Mouse (Mus musculus) ES-E14 (cell line): Measurements from ENCODE around the gene Tmem245. TPM values are rescaled to one million over a fixed set of nuclear protein-coding genes. Genes with fewer than 3 reads are reported as not detected.

Experiments
- DNase-seq: peaks from one replicate; pipeline ENCODE4 v3.0.0-alpha.2; 2013; ENCODE audit warnings: low read depth, low spot score
- H3K27ac ChIP-seq: 2 replicates; pipeline ENCODE4 v1.5.1; 2012; ENCODE audit warnings: low read depth, mild to moderate bottlenecking, low read length, moderate library complexity, mixed read lengths; ENCODE audit not compliant: poor library complexity, insufficient read depth, severe bottlenecking
- H3K36me3 ChIP-seq: 2 replicates; pipeline ENCODE4 v1.6.1; 2012; ENCODE audit warnings: mild to moderate bottlenecking, low read length, moderate library complexity, mixed read lengths; ENCODE audit not compliant: control insufficient read depth, poor library complexity, insufficient read depth, severe bottlenecking
- H3K4me1 ChIP-seq, 2 experiments: fragments of 150-350 bp in 1 of 2; sonication (generic) in 1 of 2; 2 replicates each; pipeline ENCODE4 v1.6.1; 2012; ENCODE audit warnings: low read length in 2 of 2, mild to moderate bottlenecking in 1 of 2, mixed read lengths in 1 of 2; ENCODE audit not compliant: control insufficient read depth in 2 of 2, insufficient read depth in 2 of 2, poor library complexity in 1 of 2
- H3K4me3 ChIP-seq, 2 experiments: fragments of 150-350 bp in 1 of 2; sonication (generic) in 1 of 2; 2 replicates each; pipeline ENCODE4 v1.5.1; 2012; ENCODE audit warnings: low read length in 2 of 2, low read depth in 1 of 2, mild to moderate bottlenecking in 1 of 2, mixed read lengths in 1 of 2; ENCODE audit not compliant: insufficient read depth in 1 of 2, poor library complexity in 1 of 2, severe bottlenecking in 1 of 2
- H3K9ac ChIP-seq: 2 replicates; pipeline ENCODE4 v1.6.1; 2012; ENCODE audit warnings: low read depth, mild to moderate bottlenecking, low read length, mixed read lengths; ENCODE audit not compliant: poor library complexity, insufficient read depth, severe bottlenecking
- H3K9me3 ChIP-seq: fragments of 150-350 bp; sonication (generic); 2 replicates; pipeline ENCODE4 v1.6.1; 2012; ENCODE audit warnings: low read depth, mild to moderate bottlenecking, low read length; ENCODE audit not compliant: control insufficient read depth, insufficient read depth
- CHD2 ChIP-seq: IDR thresholded peaks from 2 replicates; pipeline ENCODE4 v1.6.1; 2014; ENCODE audit warnings: mild to moderate bottlenecking, low read depth, low read length, inconsistent platforms
- HCFC1 ChIP-seq: IDR thresholded peaks from 2 replicates; pipeline ENCODE4 v1.6.1; 2012; ENCODE audit warnings: low read length, inconsistent platforms, borderline replicate concordance; ENCODE audit not compliant: insufficient read depth
- MAFK ChIP-seq: IDR thresholded peaks from 2 replicates; pipeline ENCODE4 v1.6.1; 2014; ENCODE audit warnings: mild to moderate bottlenecking, low read depth, low read length, inconsistent platforms; ENCODE audit not compliant: insufficient read depth
- ZC3H11A ChIP-seq: IDR thresholded peaks from 2 replicates; pipeline ENCODE4 v1.6.1; 2012; ENCODE audit warnings: low read depth, mild to moderate bottlenecking, inconsistent platforms, low read length, borderline replicate concordance
- ZNF384 ChIP-seq: IDR thresholded peaks from 2 replicates; pipeline ENCODE4 v1.6.1; 2012; ENCODE audit warnings: low read depth, low read length, inconsistent platforms
- in situ Hi-C, 2 experiments: fragments of 600-800 bp; cut with MboI; formaldehyde crosslinking; loops; one replicate each; pipeline ENCODE4 v1.15.1; 2025; ENCODE audit warnings: low sequenced_read_pairs in 2 of 2, inconsistent platforms in 1 of 2; ENCODE audit not compliant: unreplicated experiment in 2 of 2
- total RNA-seq: library from RNA; depleted of rRNA; stranded (reverse); fragments of 300-350 nt; gene quantifications from 2 replicates; pipeline ENCODE4 v1.2.3, GENCODE M21; 2012

The Tmem245 gene
- total RNA-seq, 1 experiment, result 54.9 TPM

DNA sequence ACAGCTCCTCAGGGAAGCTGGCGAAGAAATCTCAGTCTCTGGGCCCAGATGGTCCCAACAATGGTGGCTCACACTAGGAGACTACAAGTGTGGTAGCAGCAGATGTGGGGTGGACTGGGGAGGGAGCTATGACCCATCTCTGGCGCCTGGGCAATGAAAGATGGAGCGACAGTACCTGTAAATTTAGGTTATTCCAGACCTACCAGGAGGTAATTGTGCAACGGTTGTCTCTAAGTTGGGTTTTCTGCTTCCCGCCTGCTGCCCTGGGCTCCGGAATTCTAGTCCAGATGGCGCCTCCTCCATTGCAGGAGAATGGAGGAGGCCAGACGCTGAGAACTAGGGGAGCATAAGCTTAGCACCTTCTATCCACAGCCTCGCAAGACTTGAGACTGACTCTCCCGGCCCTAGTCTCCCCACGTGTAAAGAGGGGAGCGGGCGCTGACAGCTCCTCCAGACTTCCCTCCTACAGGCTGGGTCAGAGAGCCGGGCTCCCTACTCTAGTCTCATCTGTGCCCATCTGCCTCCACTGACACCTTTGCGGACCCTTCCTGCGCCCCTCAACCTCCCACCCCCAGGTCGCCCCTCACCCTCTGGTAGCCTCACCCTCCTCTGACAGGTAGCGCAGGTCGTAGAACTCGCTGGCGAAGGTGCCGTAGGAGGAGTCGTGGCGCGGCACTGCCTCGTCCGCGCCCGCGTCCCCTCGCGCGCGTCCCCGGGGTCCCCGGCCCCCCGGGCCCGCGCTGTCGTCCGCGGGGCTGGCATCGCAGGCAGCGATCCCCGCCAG lies 42.4 kb upstream of the Tmem245 start:
- in situ Hi-C loops, result no loop called here
- Histone ChIP-seq H3K4me3 (peak overlapping the region; percentile 69 to 75), H3K9ac (peak overlapping the region; percentile 69), H3K4me1 (no peaks in the 10 kb centered on the region; a peak in 1 of 4 replicates), H3K36me3 (no peaks in the 10 kb centered on the region), H3K9me3 (no peaks in the 10 kb centered on the region), H3K27ac (no peak overlapping the region)
- no peak for DNase-seq
- no peak for TF ChIP-seq HCFC1
- TF ChIP-seq ZC3H11A, result no peak
- no peak for TF ChIP-seq MAFK
- TF ChIP-seq ZNF384, result no peak
- TF ChIP-seq CHD2, result no peak

DNA sequence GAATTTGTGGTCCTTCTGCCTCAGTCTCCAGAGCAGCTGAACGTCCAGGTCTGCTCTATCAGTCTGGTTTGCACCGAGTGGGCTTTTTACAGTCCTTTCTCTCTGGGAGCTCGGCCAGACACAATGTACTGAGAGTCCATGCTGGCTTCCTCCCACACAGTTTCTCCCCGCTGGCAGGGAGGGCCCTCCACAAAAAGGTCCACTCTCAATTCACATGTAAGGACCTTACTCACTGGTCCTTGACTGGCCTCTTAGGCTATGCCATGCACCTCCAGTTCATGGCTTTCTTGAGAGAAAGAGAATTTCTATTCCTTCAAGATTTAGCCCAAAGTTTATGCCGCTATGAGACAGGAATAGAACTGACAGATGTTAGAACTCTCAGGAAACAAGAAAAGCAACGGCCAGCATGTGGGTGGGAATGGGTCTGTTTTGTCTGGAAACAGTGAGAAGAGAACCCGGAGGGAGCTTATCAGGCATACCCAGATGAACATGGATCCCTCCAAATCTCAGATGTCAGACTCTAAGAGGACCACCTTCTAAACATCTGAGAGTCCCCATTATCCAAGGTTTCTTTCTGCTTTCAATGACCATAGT lies 18.4 kb upstream of the Tmem245 start:
- no peak overlapping the region for H3K9ac ChIP-seq
- no peak overlapping the region for H3K4me3 ChIP-seq
- DNase-seq, result no peak
- H3K9me3 ChIP-seq, result no peaks in the 10 kb centered on the region
- TF ChIP-seq ZC3H11A (no peak), CHD2 (no peak), ZNF384 (no peak), MAFK (no peak), HCFC1 (no peak)
- in situ Hi-C loops, result no loop called here
- no peaks in the 10 kb centered on the region for H3K36me3 ChIP-seq
- no peak overlapping the region for H3K27ac ChIP-seq
- no peaks in the 10 kb centered on the region; a peak in 1 of 4 replicates for H3K4me1 ChIP-seq

DNA sequence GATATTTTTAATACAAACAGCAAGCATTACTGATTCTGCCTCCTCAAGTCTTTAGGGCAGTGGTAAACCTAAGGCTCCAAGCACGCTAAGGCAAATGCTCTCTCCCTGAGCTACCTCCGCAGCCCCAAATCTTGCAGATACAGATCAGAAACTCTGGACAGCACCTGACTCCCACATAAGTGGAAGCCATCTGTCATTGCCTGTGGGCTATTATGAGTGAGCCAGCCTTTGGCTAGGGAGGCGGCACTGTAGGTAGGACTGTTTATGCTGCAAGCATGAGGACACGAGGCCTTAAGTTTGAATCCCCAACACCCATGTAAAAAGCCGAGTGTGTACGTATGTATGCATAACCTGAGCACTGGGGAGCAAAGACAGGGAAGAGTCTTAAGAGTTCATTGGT lies 16.4 kb upstream of the Tmem245 start:
- no peak for DNase-seq
- TF ChIP-seq ZC3H11A (no peak), MAFK (no peak), HCFC1 (no peak)
- no peaks in the 10 kb centered on the region for H3K9me3 ChIP-seq
- no peaks in the 10 kb centered on the region for H3K36me3 ChIP-seq
- no peak overlapping the region for H3K27ac ChIP-seq
- H3K4me1 ChIP-seq, result no peaks in the 10 kb centered on the region; a peak in 1 of 4 replicates
- H3K4me3 ChIP-seq, result no peak overlapping the region
- no peak overlapping the region for H3K9ac ChIP-seq
- in situ Hi-C loops, result no loop called here

DNA sequence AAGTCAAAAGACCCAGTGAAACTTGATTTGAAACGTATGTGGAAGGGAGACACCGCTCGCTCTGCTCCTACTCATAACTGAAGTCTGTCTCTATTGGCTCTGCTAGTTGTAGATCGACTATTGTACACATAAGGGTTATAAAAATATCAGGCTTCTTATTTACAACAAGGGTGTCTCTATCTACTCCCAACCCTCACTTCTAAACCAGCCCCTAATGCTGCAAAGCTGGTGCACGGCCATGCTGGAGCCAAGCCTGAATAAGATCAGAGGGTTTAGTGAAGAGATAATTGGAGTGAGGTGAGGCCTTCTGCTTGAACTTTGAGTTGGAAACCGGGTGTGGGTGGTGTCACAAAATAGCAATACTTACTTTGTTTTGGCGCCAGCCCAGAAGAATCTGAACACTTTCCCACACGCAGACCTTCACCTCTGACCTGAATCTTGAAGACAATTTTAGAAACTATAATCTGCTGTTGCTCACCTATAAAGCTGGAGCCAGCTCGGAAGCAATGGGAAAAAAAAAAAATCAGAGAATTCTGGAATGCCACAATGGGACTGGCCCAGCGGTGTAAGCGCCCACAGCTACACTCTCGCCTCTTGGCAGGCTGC lies 14.2 kb upstream of the Tmem245 start:
- H3K9ac ChIP-seq, result no peak overlapping the region
- no peak overlapping the region for H3K27ac ChIP-seq
- no peak for DNase-seq
- no peaks in the 10 kb centered on the region for H3K9me3 ChIP-seq
- no peaks in the 10 kb centered on the region for H3K36me3 ChIP-seq
- in situ Hi-C loops, result no loop called here
- H3K4me1 ChIP-seq, result peaks cover 3 to 5% of the 10 kb centered on the region in 2 experiments; a peak in 3 of 4 replicates
- H3K4me3 ChIP-seq, result no peak overlapping the region
- TF ChIP-seq CHD2 (no peak), ZNF384 (no peak), ZC3H11A (no peak), MAFK (no peak), HCFC1 (no peak)
